Mouse (Mus musculus): ENCODE data around the gene Tdrd9.

The Tdrd9 gene

GRCm38 (mm10) chr12:111963339-111963738 lies 8.0 kb upstream of the Tdrd9 start:
- DNase-seq (ENCODE audit: low spot score), result no peak

- peak; percentile 97 for DNase-seq (ENCODE audit: low spot score)
Observed at GRCm38 (mm10) chr12:111966683-111967173, 4.6 kb upstream of the Tdrd9 start, which contains the start of gene Atp5mpl. Gene Atp5mpl, minus strand, starts transcription at chr12:111966977.

- no peak for DNase-seq (ENCODE audit: low spot score)
Observed at GRCm38 (mm10) chr12:111970085-111970484, 1.3 kb upstream of the Tdrd9 start.

- no peak for DNase-seq (ENCODE audit: low spot score)
Observed at GRCm38 (mm10) chr12:111972504-111972903, 1.1 kb downstream of the Tdrd9 start.

GRCm38 (mm10) chr12:111974578-111974977 lies 3.2 kb downstream of the Tdrd9 start:
- DNase-seq (ENCODE audit: low spot score), result no peak

- no peak for DNase-seq (ENCODE audit: low spot score)
Observed at GRCm38 (mm10) chr12:111977138-111977537, 5.8 kb downstream of the Tdrd9 start.

GRCm38 (mm10) chr12:111978274-111978673 lies 6.9 kb downstream of the Tdrd9 start:
- no peak for DNase-seq (ENCODE audit: low spot score)

- no peak for DNase-seq (ENCODE audit: low spot score)
Observed at GRCm38 (mm10) chr12:111980887-111981367, 9.6 kb downstream of the Tdrd9 start, which contains the start of gene Rd3l. Gene Rd3l, minus strand, starts transcription at chr12:111981317.

- no peak for DNase-seq (ENCODE audit: low spot score)
Observed at GRCm38 (mm10) chr12:111981831-111982230, 10.5 kb downstream of the Tdrd9 start.

GRCm38 (mm10) chr12:111983165-111983564 lies 11.8 kb downstream of the Tdrd9 start:
- DNase-seq (ENCODE audit: low spot score), result no peak

GRCm38 (mm10) chr12:111986756-111987155 lies 15.4 kb downstream of the Tdrd9 start:
- no peak for DNase-seq (ENCODE audit: low spot score)

GRCm38 (mm10) chr12:111992626-111993025 lies 21.3 kb downstream of the Tdrd9 start:
- no peak for DNase-seq (ENCODE audit: low spot score)

- no peak for DNase-seq (ENCODE audit: low spot score)
Observed at GRCm38 (mm10) chr12:111995161-111995560, 23.8 kb downstream of the Tdrd9 start.

GRCm38 (mm10) chr12:111999735-112000134 lies 28.4 kb downstream of the Tdrd9 start:
- DNase-seq (ENCODE audit: low spot score), result no peak

- no peak for DNase-seq (ENCODE audit: low spot score)
Observed at GRCm38 (mm10) chr12:112001223-112001622, 29.9 kb downstream of the Tdrd9 start.

- no peak for DNase-seq (ENCODE audit: low spot score)
Observed at GRCm38 (mm10) chr12:112012511-112013270, 41.3 kb downstream of the Tdrd9 start.

GRCm38 (mm10) chr12:112013271-112013801 lies 42.0 kb downstream of the Tdrd9 start:
- DNase-seq (ENCODE audit: low spot score), result no peak

GRCm38 (mm10) chr12:112016346-112016745 lies 45.0 kb downstream of the Tdrd9 start:
- DNase-seq (ENCODE audit: low spot score), result no peak

GRCm38 (mm10) chr12:112023306-112023705 lies 51.9 kb downstream of the Tdrd9 start:
- no peak for DNase-seq (ENCODE audit: low spot score)

GRCm38 (mm10) chr12:112024581-112025310 lies 53.4 kb downstream of the Tdrd9 start:
- no peak for DNase-seq (ENCODE audit: low spot score)

- no peak for DNase-seq (ENCODE audit: low spot score)
Observed at GRCm38 (mm10) chr12:112025457-112025856, 54.1 kb downstream of the Tdrd9 start.

- no peak for DNase-seq (ENCODE audit: low spot score)
Observed at GRCm38 (mm10) chr12:112025907-112026645, 54.7 kb downstream of the Tdrd9 start.
